Mouse (Mus musculus) kidney, postnatal 10 days (tissue): ENCODE measurements around the gene Amn.

Experiments used
- DNase-seq: peaks from one replicate; pipeline ENCODE4 v3.0.0; 2021; ENCODE audit warnings: mixed read lengths

Gene Amn

GRCm38 (mm10) chr12:111325744-111326424, 55.0 kb downstream of the Amn start:
- DNase-seq, result no peak
